Mouse (Mus musculus): ENCODE results near the gene Vps53. TPM values are rescaled to one million over a fixed set of nuclear protein-coding genes. Genes with fewer than 3 reads are reported as not detected.
A peak's percentile ranks its signal among the peaks of the same experiment; 100 is the strongest.

Vps53 gene
- polyA plus RNA-seq, 1 experiment, result 22.2 TPM

DNA sequence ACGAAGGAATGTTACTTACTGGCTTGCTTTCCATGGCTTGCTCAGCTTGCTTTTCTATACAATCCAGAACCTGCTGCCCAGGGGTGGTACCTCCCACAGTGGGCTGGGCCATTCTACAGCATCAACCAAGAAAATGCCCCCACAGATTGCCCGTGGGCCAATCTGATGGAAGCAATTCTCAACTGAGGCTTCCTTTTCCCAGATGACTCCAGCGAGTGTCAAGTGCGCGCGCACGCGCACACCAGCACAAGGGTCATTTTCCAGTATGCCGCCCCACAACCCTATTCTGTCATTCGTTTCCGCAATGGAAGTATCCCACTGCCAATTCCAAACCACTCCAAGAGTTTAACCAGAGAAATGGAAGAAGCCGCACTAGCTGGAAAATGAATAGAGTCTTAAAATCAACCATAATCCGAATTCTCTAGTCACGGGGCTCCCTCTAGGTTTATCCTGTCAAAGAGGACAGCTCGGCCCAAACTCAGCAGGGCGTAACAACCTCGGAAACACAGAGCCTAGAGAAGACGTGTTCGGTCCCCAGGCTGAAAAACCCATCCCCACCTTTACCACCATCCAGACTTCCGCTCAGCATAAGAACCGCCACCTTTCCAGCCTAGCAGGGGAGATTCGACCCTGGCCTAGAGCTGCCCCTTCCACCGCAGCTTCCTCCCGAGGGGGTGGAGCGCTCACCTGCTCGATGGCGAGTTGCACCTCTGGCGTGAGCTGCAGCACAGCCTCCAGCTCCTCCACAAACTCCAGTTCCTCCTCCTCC is 537 bp downstream of the Vps53 start:
- Histone ChIP-seq H3K4me3 (replicated peaks; ENCODE audit: extremely low read depth, low read depth, low read length) (peak overlapping the region; percentile 75), H3K4me1 (ENCODE audit: control insufficient read depth, insufficient read depth, low read length) (peaks cover 6% of the 10 kb centered on the region; the same call in 1 of the 2 replicates)
- no peak for DNase-seq
- TF ChIP-seq POLR2A (IDR thresholded peaks at IDR 0.05; ENCODE audit: borderline replicate concordance, extremely low read depth, low read depth, low read length) (no peak), CTCF (IDR thresholded peaks at IDR 0.05; ENCODE audit: insufficient read depth, low read length) (no peak)
- under 1% methylated on average over 28 of the region's 28 CpGs for WGBS

DNA sequence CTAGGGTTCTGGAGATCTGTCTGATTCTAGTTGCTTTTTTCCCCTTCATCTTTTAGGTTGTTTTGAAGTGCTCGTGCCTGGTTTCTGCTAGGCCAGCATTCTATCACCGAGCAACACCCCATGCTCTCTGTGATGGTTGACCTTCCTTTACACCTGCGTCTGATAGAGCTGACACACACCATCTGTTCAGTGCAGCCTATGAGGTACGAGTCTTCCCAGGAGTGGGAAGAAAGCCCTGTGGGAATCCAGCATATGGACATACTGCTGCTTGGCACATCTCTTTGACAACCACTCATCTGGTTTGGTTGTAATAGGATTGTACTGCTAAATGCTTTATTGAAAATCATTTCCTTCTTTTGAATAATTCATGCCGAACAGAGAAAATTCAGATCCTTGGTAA is 9.2 kb downstream of the Vps53 start:
- 79% methylated on average over 5 of the region's 5 CpGs for WGBS

DNA sequence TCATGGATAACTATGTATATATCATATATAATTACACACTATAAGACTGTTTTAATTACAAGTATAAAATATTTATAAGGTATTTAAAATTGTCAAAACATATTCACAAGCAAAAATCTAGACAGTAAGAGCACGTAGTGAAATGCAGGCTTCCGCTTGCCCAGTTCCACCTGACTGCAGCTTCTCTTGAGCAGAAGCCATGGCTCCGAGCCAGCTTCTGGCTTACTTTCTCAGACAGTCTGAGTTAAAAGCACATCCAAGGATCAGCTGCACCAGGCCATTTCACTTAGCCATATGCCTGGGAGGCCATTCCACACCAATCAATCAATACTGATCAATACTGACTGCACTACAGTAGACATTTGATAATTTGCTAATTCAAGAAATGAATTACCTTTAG is 10.5 kb downstream of the Vps53 start:
- WGBS, result 84% methylated on average over 3 of the region's 3 CpGs
- TF ChIP-seq CTCF (IDR thresholded peaks at IDR 0.05; ENCODE audit: insufficient read depth, low read length) (no peak), POLR2A (IDR thresholded peaks at IDR 0.05; ENCODE audit: borderline replicate concordance, extremely low read depth, low read depth, low read length) (no peak)
- DNase-seq, result no peak
- H3K4me1 ChIP-seq (ENCODE audit: control insufficient read depth, insufficient read depth, low read length), result no peaks in the 10 kb centered on the region
- H3K4me3 ChIP-seq (replicated peaks; ENCODE audit: extremely low read depth, low read depth, low read length), result no peak overlapping the region

More for the DNA sequence above, 9.2 kb downstream of the Vps53 start:
- no peaks in the 10 kb centered on the region for H3K4me1 ChIP-seq (ENCODE audit: control insufficient read depth, insufficient read depth, low read length)
- no peak for DNase-seq
- TF ChIP-seq POLR2A (IDR thresholded peaks at IDR 0.05; ENCODE audit: borderline replicate concordance, extremely low read depth, low read depth, low read length) (no peak), CTCF (IDR thresholded peaks at IDR 0.05; ENCODE audit: insufficient read depth, low read length) (no peak)
- no peak overlapping the region for H3K4me3 ChIP-seq (replicated peaks; ENCODE audit: extremely low read depth, low read depth, low read length)

DNA sequence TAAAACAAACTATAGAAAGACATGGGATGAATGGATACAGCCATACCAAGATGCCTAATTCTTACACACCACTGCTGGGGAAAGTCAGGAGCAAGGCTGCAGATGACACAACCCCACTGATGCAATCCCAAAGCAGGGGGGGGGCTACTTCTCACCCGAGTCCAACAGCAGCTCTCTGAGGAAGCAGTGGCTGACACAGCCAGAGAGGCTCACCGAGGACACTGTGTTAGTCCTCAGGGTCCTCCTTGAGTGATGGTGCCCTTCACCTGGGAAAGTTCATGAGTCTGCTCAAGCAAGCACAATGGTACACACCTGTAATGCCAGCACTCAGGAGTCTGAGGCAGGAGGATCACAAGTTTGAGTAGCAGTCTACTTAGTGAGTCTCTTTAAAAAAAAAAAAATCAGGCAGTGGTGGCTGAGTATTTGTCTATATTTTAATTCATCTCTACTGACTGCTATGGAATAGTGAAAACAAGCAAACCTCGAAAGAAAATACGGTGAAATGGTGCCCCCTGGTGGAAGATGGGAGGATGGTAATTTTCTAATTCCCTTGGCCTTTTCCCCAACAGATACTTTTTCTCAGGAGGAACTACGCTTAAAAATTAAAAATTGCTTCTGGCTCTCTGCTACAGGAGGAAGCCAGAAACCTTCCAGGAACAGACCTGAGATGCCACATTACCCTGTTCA is 12.2 kb downstream of the Vps53 start:
- TF ChIP-seq CTCF (IDR thresholded peaks at IDR 0.05; ENCODE audit: insufficient read depth, low read length) (peak; percentile 56; the same call in 1 of the 2 replicates), POLR2A (IDR thresholded peaks at IDR 0.05; ENCODE audit: borderline replicate concordance, extremely low read depth, low read depth, low read length) (no peak)
- H3K4me3 ChIP-seq (replicated peaks; ENCODE audit: extremely low read depth, low read depth, low read length), result no peak overlapping the region
- WGBS, result 14% methylated on average over 5 of the region's 5 CpGs
- peak; percentile 68 for DNase-seq
- H3K4me1 ChIP-seq (ENCODE audit: control insufficient read depth, insufficient read depth, low read length), result no peaks in the 10 kb centered on the region

DNA sequence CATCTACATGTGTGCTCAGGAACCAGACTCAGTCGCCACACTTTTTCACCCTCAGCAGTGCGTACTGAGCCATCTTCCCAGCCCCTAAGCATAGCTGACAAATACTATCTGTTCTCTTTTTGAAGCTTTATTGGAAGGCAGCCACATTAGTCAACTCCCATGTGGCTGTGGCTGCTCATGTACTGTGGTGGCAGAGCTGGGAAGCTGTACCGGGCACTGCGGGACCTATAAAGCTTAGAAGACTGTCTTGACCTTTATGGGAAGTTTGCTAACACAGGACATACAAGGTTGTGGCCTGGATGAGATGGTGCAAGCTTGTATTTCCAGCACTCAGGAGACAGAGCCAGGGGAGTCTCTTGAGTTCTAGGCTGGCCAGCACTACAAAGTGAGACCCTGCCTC is 12.8 kb downstream of the Vps53 start:
- TF ChIP-seq CTCF (IDR thresholded peaks at IDR 0.05; ENCODE audit: insufficient read depth, low read length) (no peak), POLR2A (IDR thresholded peaks at IDR 0.05; ENCODE audit: borderline replicate concordance, extremely low read depth, low read depth, low read length) (no peak)
- Histone ChIP-seq H3K4me3 (replicated peaks; ENCODE audit: extremely low read depth, low read depth, low read length) (no peak overlapping the region), H3K4me1 (ENCODE audit: control insufficient read depth, insufficient read depth, low read length) (no peaks in the 10 kb centered on the region)
- no peak for DNase-seq
- WGBS, result 69% methylated on average over 4 of the region's 4 CpGs

DNA sequence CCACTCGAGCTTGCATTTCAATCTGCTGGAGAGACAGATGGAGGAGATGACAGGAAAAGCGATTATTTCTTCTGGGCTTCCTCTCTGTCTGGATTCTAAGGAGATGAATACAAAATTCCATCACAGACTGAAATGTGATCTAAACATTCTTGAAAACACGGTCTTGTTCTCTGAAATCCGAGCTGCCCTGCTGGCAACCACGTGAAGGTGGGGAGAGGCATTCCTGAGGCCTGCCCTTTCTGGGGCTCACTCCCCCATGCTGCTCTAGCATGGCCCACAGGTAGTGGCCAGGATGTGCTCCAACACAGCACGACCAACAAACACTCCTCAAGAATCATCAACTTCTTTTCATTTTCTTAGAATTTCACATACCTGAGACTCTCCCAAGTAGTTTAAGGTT is 19.2 kb downstream of the Vps53 start:
- no peak overlapping the region for H3K4me3 ChIP-seq (replicated peaks; ENCODE audit: extremely low read depth, low read depth, low read length)
- TF ChIP-seq CTCF (IDR thresholded peaks at IDR 0.05; ENCODE audit: insufficient read depth, low read length), result no peak
- TF ChIP-seq POLR2A (IDR thresholded peaks at IDR 0.05; ENCODE audit: borderline replicate concordance, extremely low read depth, low read depth, low read length), result no peak
- no peak for DNase-seq
- WGBS, result 44% methylated on average over 6 of the region's 6 CpGs
- H3K4me1 ChIP-seq (ENCODE audit: control insufficient read depth, insufficient read depth, low read length), result no peaks in the 10 kb centered on the region

DNA sequence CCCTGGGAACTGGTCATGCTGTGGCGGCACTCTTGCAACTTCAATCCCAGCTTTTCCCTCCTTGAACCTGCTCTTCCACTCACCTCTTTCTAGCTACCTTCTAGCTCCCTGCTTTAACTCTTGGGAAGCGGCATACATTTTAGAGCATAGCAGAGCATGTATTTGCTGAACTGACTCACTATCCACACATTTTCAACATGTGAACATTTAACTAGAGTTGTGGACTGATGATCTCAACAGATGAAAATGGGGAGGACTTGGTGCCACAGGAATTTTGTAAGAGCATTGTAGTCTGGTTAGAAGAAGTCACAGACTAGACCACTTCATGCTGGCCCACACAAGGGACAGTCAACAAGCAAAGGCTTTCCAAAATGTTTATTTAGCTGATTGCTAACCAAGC is 21.1 kb downstream of the Vps53 start:
- TF ChIP-seq POLR2A (IDR thresholded peaks at IDR 0.05; ENCODE audit: borderline replicate concordance, extremely low read depth, low read depth, low read length) (no peak), CTCF (IDR thresholded peaks at IDR 0.05; ENCODE audit: insufficient read depth, low read length) (no peak)
- DNase-seq, result no peak
- no peak overlapping the region for H3K4me3 ChIP-seq (replicated peaks; ENCODE audit: extremely low read depth, low read depth, low read length)
- no peaks in the 10 kb centered on the region for H3K4me1 ChIP-seq (ENCODE audit: control insufficient read depth, insufficient read depth, low read length)
- WGBS, result 77% methylated on average over 2 of the region's 2 CpGs

DNA sequence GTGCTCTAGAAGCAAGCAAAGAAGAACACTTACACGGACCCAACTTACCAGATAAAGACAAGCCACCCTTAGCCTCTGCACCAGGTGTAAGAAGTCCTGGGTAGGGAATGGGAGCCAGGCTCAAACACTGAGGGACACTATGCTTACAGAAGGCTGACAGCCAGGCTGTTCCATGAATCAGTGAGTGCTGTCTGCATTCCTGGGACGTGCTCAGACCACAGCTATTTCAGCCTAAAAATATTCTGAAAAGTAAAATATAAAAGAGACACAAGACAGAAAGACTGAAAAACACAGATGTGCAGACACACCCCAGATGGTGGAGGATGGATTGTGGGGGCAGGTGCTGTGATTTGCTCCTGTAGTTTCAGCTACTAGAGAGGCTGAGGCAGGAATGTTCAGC is 24.6 kb downstream of the Vps53 start:
- 70% methylated on average over 2 of the region's 2 CpGs for WGBS
- TF ChIP-seq CTCF (IDR thresholded peaks at IDR 0.05; ENCODE audit: insufficient read depth, low read length), result no peak
- TF ChIP-seq POLR2A (IDR thresholded peaks at IDR 0.05; ENCODE audit: borderline replicate concordance, extremely low read depth, low read depth, low read length), result no peak
- peaks cover 3% of the 10 kb centered on the region; the same call in 1 of the 2 replicates for H3K4me1 ChIP-seq (ENCODE audit: control insufficient read depth, insufficient read depth, low read length)
- DNase-seq, result no peak
- H3K4me3 ChIP-seq (replicated peaks; ENCODE audit: extremely low read depth, low read depth, low read length), result no peak overlapping the region

DNA sequence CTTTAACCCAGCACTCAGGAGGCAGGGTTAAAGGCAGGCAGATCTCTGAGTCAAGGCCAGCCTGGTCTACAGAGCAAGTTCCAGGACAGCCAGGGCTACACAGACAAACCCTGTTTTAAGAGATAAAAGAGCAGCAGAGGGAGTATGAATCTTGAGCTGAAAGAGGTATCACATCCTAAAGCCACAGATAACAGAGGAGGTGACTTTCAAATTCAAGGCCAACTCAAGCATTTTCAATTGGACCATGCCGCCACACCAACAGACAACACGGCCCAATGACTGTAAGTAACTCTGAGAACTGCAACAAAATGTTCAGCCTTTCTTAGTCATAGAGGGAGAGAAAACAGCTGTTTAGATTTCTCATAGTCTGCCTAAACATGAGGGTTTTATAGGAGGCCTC is 25.2 kb downstream of the Vps53 start:
- Histone ChIP-seq H3K4me3 (replicated peaks; ENCODE audit: extremely low read depth, low read depth, low read length) (no peak overlapping the region), H3K4me1 (ENCODE audit: control insufficient read depth, insufficient read depth, low read length) (peaks cover 3% of the 10 kb centered on the region; the same call in 1 of the 2 replicates)
- no peak for DNase-seq
- TF ChIP-seq POLR2A (IDR thresholded peaks at IDR 0.05; ENCODE audit: borderline replicate concordance, extremely low read depth, low read depth, low read length), result no peak
- TF ChIP-seq CTCF (IDR thresholded peaks at IDR 0.05; ENCODE audit: insufficient read depth, low read length), result no peak
- 96% methylated on average over 2 of the region's 2 CpGs for WGBS

Measured in lung, adult 2 months (tissue).